8 mouse cellular contexts compared by ENCODE assay signal in the genomic region with DNA sequence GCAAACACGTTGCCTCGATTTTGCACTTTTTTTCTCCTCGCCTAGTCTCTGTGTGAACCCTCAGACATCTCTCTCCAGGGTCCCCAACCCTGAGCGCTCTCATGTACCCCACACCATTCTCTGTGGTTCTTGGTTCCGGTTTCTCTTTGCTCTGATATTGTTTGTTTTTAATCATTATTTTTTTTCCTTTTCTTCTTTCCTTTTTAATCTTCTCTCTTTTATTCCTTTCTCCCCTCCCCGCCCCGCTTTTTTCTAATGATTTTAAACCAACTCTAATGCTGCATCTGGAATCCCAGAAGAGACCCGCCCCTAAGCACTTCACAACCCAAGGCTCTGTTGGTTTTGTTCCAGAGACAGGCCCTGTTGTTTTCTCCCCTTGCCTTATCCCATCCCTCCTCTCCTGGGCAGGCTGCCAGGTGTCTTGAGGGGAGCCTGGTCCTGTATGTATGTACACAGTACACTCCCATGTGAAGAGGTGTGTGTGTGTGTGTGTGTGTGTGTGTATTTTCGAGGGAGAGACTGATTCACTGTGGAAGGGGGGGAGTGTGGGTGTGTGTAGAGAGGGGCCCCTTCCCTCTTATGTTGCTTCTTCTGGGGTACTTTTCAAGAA.
DNase-seq lines count a peak whose midpoint lies in the region; ATAC-seq and TF ChIP-seq lines count a peak whose summit lies in the region.

No protein-coding gene starts in this region.

- H3K9me3 ChIP-seq in heart, postnatal 0 days (replicated peaks; ENCODE audit: control insufficient read depth, low read length) = no peaks in the 10 kb centered on the region
- H3K9me3 ChIP-seq in forebrain, embryonic 13.5 days (replicated peaks) = no peaks in the 10 kb centered on the region
- H3K9me3 ChIP-seq in liver, embryonic 13.5 days (replicated peaks) = no peaks in the 10 kb centered on the region
- no peaks in the 10 kb centered on the region for H3K9me3 ChIP-seq in stomach, embryonic 16.5 days (replicated peaks; ENCODE audit: control insufficient read depth, low read length)

- no peak for TF ChIP-seq POLR2A in heart, adult 2 months (IDR thresholded peaks at IDR 0.05; ENCODE audit: insufficient read depth, low read depth, low read length)

- WGBS in heart, postnatal 0 days = 35% methylated on average over 9 of the region's 9 CpGs
- 58% methylated on average over 9 of the region's 9 CpGs for WGBS in heart, adult 2 months
- 26% methylated on average over 9 of the region's 9 CpGs for WGBS in forebrain, embryonic 13.5 days
- 61% methylated on average over 9 of the region's 9 CpGs for WGBS in liver, embryonic 13.5 days (ENCODE audit: insufficient replicate concordance)
- 36% methylated on average over 9 of the region's 9 CpGs for WGBS in stomach, embryonic 16.5 days

- TF ChIP-seq CTCF in heart, postnatal 0 days (IDR thresholded peaks at IDR 0.05; ENCODE audit: low read depth) = no peak
- no peak for TF ChIP-seq CTCF in heart, adult 2 months (IDR thresholded peaks at IDR 0.05)

- no peaks in the 10 kb centered on the region for H3K36me3 ChIP-seq in heart, postnatal 0 days (replicated peaks; ENCODE audit: control insufficient read depth, insufficient read depth, low read length)
- no peaks in the 10 kb centered on the region for H3K36me3 ChIP-seq in heart, adult 2 months (ENCODE audit: control insufficient read depth, insufficient read depth, low read length)
- H3K36me3 ChIP-seq in forebrain, embryonic 13.5 days (ENCODE audit: poor library complexity, severe bottlenecking) = 0 out of 2 replicates have a peak, but pooled peaks cover 3% of the 10 kb centered on the region
- H3K36me3 ChIP-seq in liver, embryonic 13.5 days = no peaks in the 10 kb centered on the region
- H3K36me3 ChIP-seq in stomach, embryonic 16.5 days (ENCODE audit: control insufficient read depth, insufficient read depth, low read length) = 0 out of 2 replicates have a peak, but pooled peaks cover 5% of the 10 kb centered on the region

- DNase-seq in heart, postnatal 0 days (ENCODE audit: low spot score) = peak; percentile 52
- DNase-seq in heart, adult 2 months = no peak
- DNase-seq in MN1 (ENCODE audit: low spot score) = peak; percentile 46
- no peak for DNase-seq in liver, embryonic 13.5 days
- no peak for DNase-seq in left cerebral cortex, postnatal 14 days (ENCODE audit: low spot score in 2 of 2)

- H3K79me2 ChIP-seq in heart, adult 2 months (replicated peaks; ENCODE audit: control insufficient read depth, insufficient read depth, low read length) = no peaks in the 10 kb centered on the region

- no peak overlapping the region for H3K27ac ChIP-seq in heart, postnatal 0 days (ENCODE audit: low read depth)
- no peak overlapping the region for H3K27ac ChIP-seq in heart, adult 2 months
- 0 out of 2 replicates have a peak overlapping the region, but pooled peaks have one; percentile 22 for H3K27ac ChIP-seq in forebrain, embryonic 13.5 days
- H3K27ac ChIP-seq in liver, embryonic 13.5 days = no peak overlapping the region
- H3K27ac ChIP-seq in stomach, embryonic 16.5 days (ENCODE audit: low read length) = peak overlapping the region; percentile 57

- ATAC-seq in heart, postnatal 0 days (ENCODE audit: insufficient read depth, low read depth) = peak; percentile 62
- ATAC-seq in forebrain, embryonic 13.5 days = peak; percentile 61
- ATAC-seq in liver, embryonic 13.5 days (ENCODE audit: low read depth) = no peak
- ATAC-seq in stomach, embryonic 16.5 days (ENCODE audit: insufficient read depth, low FRiP score) = peak; percentile 90
- no peak for ATAC-seq in granulocyte monocyte progenitor cell, adult 5-6 weeks (replicated peaks; ENCODE audit: poor library complexity, severe bottlenecking)

- peak overlapping the region; percentile 45 for H3K4me3 ChIP-seq in heart, postnatal 0 days (ENCODE audit: low read depth, low read length)
- no peak overlapping the region for H3K4me3 ChIP-seq in heart, adult 2 months
- peak overlapping the region; percentile 31 for H3K4me3 ChIP-seq in forebrain, embryonic 13.5 days
- H3K4me3 ChIP-seq in liver, embryonic 13.5 days (replicated peaks) = peak overlapping the region; percentile 40
- peak overlapping the region; percentile 40 for H3K4me3 ChIP-seq in stomach, embryonic 16.5 days (replicated peaks; ENCODE audit: low read length)

- TF ChIP-seq EP300 in heart, postnatal 0 days (IDR thresholded peaks at IDR 0.05; ENCODE audit: low read depth) = no peak
- no peak for TF ChIP-seq EP300 in heart, adult 2 months (IDR thresholded peaks at IDR 0.05; ENCODE audit: insufficient read depth, low read depth, low read length)

- peak overlapping the region; percentile 73 for H3K4me2 ChIP-seq in heart, postnatal 0 days (ENCODE audit: low read depth, low read length)
- H3K4me2 ChIP-seq in forebrain, embryonic 13.5 days = peak overlapping the region; percentile 55
- H3K4me2 ChIP-seq in liver, embryonic 13.5 days = peak overlapping the region; percentile 55
- H3K4me2 ChIP-seq in stomach, embryonic 16.5 days (ENCODE audit: low read depth, low read length) = peak overlapping the region; percentile 52

- H3K27me3 ChIP-seq in heart, postnatal 0 days (ENCODE audit: control insufficient read depth, insufficient read depth, low read length) = no peaks in the 10 kb centered on the region
- peaks cover 1% of the 10 kb centered on the region; the same call in 1 of the 2 replicates for H3K27me3 ChIP-seq in heart, adult 2 months (ENCODE audit: control insufficient read depth, insufficient read depth, low read length)
- H3K27me3 ChIP-seq in forebrain, embryonic 13.5 days = 0 out of 2 replicates have a peak, but pooled peaks cover 5% of the 10 kb centered on the region
- H3K27me3 ChIP-seq in liver, embryonic 13.5 days = peaks cover 9% of the 10 kb centered on the region; the same call in 1 of the 2 replicates
- H3K27me3 ChIP-seq in stomach, embryonic 16.5 days (ENCODE audit: control insufficient read depth, insufficient read depth, low read length) = no peaks in the 10 kb centered on the region

- peaks cover 9% of the 10 kb centered on the region for H3K4me1 ChIP-seq in heart, postnatal 0 days (ENCODE audit: control insufficient read depth, insufficient read depth)
- H3K4me1 ChIP-seq in heart, adult 2 months (ENCODE audit: control insufficient read depth, insufficient read depth, low read length) = no peaks in the 10 kb centered on the region
- H3K4me1 ChIP-seq in forebrain, embryonic 13.5 days = peaks cover 25% of the 10 kb centered on the region
- peaks cover 32% of the 10 kb centered on the region for H3K4me1 ChIP-seq in liver, embryonic 13.5 days (replicated peaks)
- peaks cover 25% of the 10 kb centered on the region for H3K4me1 ChIP-seq in stomach, embryonic 16.5 days (ENCODE audit: control insufficient read depth, insufficient read depth, low read length)

- peak overlapping the region; percentile 50 for H3K9ac ChIP-seq in heart, postnatal 0 days (replicated peaks; ENCODE audit: low read depth, low read length)
- no peak overlapping the region for H3K9ac ChIP-seq in heart, adult 2 months (ENCODE audit: low read depth, low read length)
- H3K9ac ChIP-seq in forebrain, embryonic 13.5 days = no peak overlapping the region
- no peak overlapping the region for H3K9ac ChIP-seq in liver, embryonic 13.5 days
- H3K9ac ChIP-seq in stomach, embryonic 16.5 days (ENCODE audit: low read length) = peak overlapping the region; percentile 56

- intact Hi-C loops in heart, adult 2 months (cut with DNase I) = no loop called here
- intact Hi-C loops in left cerebral cortex, postnatal 14 days (cut with DNase I) = no loop called here

Comparison
In these comparisons a context has a peak if more than half of its experiments do, and no peak if none do; other contexts are left out.
1. DNase-seq: peak in heart, postnatal 0 days (single experiment) and MN1 (single experiment); none in heart, adult 2 months (0 of 2), liver, embryonic 13.5 days (single experiment) and left cerebral cortex, postnatal 14 days (0 of 2).
2. H3K9ac ChIP-seq: peak in heart, postnatal 0 days (single experiment) and stomach, embryonic 16.5 days (single experiment); none in heart, adult 2 months (single experiment), forebrain, embryonic 13.5 days (single experiment) and liver, embryonic 13.5 days (single experiment).
3. ATAC-seq: peak in heart, postnatal 0 days (single experiment), forebrain, embryonic 13.5 days (single experiment) and stomach, embryonic 16.5 days (single experiment); none in liver, embryonic 13.5 days (single experiment) and granulocyte monocyte progenitor cell, adult 5-6 weeks (single experiment).
4. H3K27ac ChIP-seq: peak in forebrain, embryonic 13.5 days (single experiment) and stomach, embryonic 16.5 days (single experiment); none in heart, postnatal 0 days (single experiment), heart, adult 2 months (single experiment) and liver, embryonic 13.5 days (single experiment).
5. Peak in every context shown above with its lines, with median percentiles within 50 percentile points of each other: H3K4me2 ChIP-seq.